Mouse (Mus musculus) left cerebral cortex, postnatal 25 days (tissue): Measurements from ENCODE around the gene Ms4a6d. TPM values are rescaled to one million over a fixed set of nuclear protein-coding genes. Genes with fewer than 3 reads are reported as not detected.
"Not testable (repeated sequence)": the region's sequence is repeated elsewhere in the genome, so short reads cannot be mapped to it uniquely, and the experiment has no call there.

Experiments
- DNase-seq, 2 experiments: peaks; one replicate each; pipeline ENCODE4 v3.0.0; 2022; ENCODE audit warnings: low spot score in 2 of 2, mixed read lengths in 1 of 2
- intact Hi-C: fragments of 180-260 bp; cut with DNase I; formaldehyde crosslinking; loops from one replicate; pipeline ENCODE4 v1.15.1; 2025
- total RNA-seq, 2 experiments: library from RNA; stranded (reverse); gene quantifications; 2 replicates each; pipeline ENCODE4 v1.2.3; 2021

The Ms4a6d gene
- total RNA-seq, 2 experiments from 2014 or later, result 1.2 to 1.8 TPM

DNA sequence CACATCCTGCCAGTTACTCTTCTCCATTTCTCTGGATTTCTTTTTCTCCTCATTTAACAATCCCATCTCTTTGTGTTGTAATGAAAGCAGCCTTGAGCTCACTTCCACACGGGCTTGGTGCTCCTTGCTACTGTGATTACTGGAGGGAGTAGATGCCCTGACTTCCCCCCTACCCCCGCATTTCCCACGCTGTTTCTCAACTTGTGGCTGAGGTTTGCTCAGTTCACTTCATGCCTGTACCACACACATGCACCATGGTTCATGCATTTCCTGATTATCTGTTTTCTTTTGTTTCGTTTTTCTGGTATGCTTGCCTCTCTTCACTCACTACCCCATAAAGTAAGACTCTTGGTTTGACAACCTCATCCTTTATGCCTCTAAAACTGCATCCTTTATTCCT is 15.4 kb downstream of the Ms4a6d start:
- intact Hi-C loops, result loop anchor here (5.0 kb wide), 1 partner anchor 227 kb away; no protein-coding TSS in a partner anchor
- no peak for DNase-seq

GRCm38 (mm10) chr19:11574965-11575364 is 29.7 kb downstream of the Ms4a6d start:
- no peak for DNase-seq
- intact Hi-C loops, result no loop called here

DNA sequence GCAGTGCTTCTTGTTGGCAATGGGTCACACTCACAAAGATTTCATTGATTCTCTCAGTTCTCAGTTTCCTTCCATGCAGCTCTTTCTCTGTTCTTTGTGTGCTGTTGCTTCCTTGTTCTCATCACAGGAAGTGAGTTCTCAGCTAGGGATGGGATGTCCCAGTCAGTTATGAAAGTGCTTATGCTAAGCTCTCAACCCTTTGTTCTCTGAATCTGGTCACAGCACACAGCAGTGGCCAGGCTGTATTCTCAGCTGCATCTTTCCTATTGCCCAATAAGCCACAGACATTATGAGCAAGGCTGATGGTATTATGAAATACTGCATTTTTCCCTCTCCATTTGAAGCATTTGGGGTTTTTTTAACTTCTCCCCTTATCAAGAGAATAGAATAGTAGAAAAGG is 45.1 kb downstream of the Ms4a6d start:
- DNase-seq, intact Hi-C loops: not testable (repeated sequence)

- no peak for DNase-seq
- intact Hi-C loops, result no loop called here
These were observed 49.9 kb downstream of the Ms4a6d start for GRCm38 (mm10) chr19:11554726-11555125.

DNA sequence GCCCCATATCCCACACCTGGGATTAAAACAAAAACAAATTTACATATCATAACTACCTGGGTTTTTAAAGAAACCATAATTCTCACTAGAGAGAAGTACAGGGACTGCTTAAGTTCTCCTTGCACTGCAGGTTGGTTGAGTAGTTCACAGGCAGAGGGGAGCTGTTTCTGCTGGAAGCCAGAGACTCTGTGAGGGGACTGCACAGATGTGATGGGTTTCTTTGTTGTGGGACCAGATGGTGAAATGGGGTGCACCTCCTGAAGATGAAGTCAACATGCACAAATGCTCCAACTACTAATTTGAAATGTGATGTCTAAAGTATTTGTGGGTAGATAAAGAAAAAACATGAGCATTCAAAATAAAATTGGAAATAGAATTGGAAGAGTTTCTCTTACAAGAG is 56.7 kb downstream of the Ms4a6d start:
- intact Hi-C loops, result loop anchor here (2.0 kb wide), 1 partner anchor 47 kb away; no protein-coding TSS in a partner anchor
- DNase-seq, result no peak

DNA sequence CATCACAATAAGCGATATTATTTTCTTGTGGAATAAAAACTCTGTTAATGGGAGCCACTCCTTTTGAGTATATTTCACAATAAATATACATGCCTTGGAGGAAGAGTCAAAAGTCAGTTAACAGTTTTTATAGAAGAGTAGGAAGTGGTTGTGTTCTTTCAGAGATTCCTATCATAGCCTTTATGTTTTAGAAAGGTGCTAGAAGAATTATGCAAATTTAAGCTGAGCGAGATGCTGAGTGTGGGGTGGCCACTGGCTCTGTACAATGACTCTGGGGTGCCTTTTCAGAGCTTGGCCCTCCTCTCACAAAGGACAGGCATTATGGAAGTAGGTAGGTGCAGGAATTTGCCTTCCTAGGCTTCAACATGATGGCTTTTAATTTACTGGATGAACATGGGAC is 60.3 kb downstream of the Ms4a6d start:
- intact Hi-C loops, DNase-seq: not testable (repeated sequence)

DNA sequence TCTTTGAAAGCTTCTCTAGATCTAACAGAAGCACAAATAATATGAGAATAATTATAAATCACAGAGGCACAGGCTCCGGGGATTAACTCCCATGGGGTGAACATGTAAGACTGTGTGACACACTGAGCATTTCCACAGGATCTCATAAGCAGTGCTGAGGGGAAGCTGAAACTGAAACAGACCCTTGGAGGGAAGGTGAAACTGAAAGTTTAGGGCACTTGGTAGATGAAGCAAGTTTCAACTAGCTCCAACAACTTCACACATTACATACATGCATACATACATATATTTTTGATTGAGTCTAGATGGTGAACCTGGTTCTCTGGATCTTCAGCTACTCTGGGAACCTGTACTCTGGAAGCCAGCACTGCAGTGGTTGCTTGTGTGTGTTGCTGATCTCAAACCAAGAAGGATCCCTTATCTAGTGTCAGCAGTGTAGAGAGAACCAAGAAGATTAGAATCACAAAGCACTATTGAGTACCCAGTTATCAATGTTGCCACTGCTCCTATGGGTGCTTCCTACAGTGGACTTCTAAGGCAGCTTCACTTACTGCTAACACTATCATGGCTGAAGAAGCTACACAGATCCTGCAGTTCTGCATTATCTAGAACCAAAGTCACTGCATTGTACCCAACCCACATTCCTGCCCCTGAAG is 64.4 kb downstream of the Ms4a6d start:
- DNase-seq, intact Hi-C loops: not testable (repeated sequence)

GRCm38 (mm10) chr19:11537336-11537735 is 67.3 kb downstream of the Ms4a6d start:
- no peak for DNase-seq
- intact Hi-C loops, result no loop called here

Other genes with a start within 250 kb of the Ms4a6d start
- gene Ms4a4a, start 229.3 kb downstream of the Ms4a6d start, total RNA-seq, result 1 to 10 TPM in 1 of 2 experiments, under 1 TPM in 1; 0.69 to 1.2 TPM
- not detected for gene Ms4a4c, start 200.1 kb downstream of the Ms4a6d start, total RNA-seq
- gene Ms4a4b, start 161.3 kb downstream of the Ms4a6d start, total RNA-seq, result under 1 TPM in 1 of 2 experiments, not detected in 1; 0.57 TPM
- 1 to 10 TPM; 1.5 to 1.7 TPM for gene Ms4a6c, start 135.5 kb downstream of the Ms4a6d start, total RNA-seq
- under 1 TPM; 0.30 to 0.39 TPM for gene Gm8369, start 118.9 kb downstream of the Ms4a6d start, total RNA-seq
- gene Ms4a6b, start 88.3 kb downstream of the Ms4a6d start, total RNA-seq, result 1 to 10 TPM in 1 of 2 experiments, under 1 TPM in 1; 0.96 to 2.0 TPM
- gene Ms4a4d, start 68.0 kb downstream of the Ms4a6d start, total RNA-seq, result not detected
- gene Ms4a2, start 18.9 kb upstream of the Ms4a6d start, total RNA-seq, result not detected
- gene Ms4a3, start 36.0 kb upstream of the Ms4a6d start, total RNA-seq, result not detected
- gene Oosp2, start 55.7 kb upstream of the Ms4a6d start, total RNA-seq, result not detected
- gene Oosp1, start 86.3 kb upstream of the Ms4a6d start, total RNA-seq, result not detected
- gene Oosp3, start 92.2 kb upstream of the Ms4a6d start, total RNA-seq, result not detected
- not detected for gene Gif, start 142.7 kb upstream of the Ms4a6d start, total RNA-seq
- gene Mrpl16, start 165.5 kb upstream of the Ms4a6d start, total RNA-seq, result 10 to 100 TPM; 38.4 to 39.8 TPM
- gene Stx3, start 214.6 kb upstream of the Ms4a6d start, total RNA-seq, result 10 to 100 TPM; 20.9 to 21.6 TPM
- gene Olfr1417, start 234.4 kb upstream of the Ms4a6d start, total RNA-seq, result not detected